Mouse (Mus musculus) liver, embryonic 14.5 days (tissue): ENCODE data around the gene Rtn3. TPM values are rescaled to one million over a fixed set of nuclear protein-coding genes. Genes with fewer than 3 reads are reported as not detected.
"Not testable (repeated sequence)": the region's sequence is repeated elsewhere in the genome, so short reads cannot be mapped to it uniquely, and the experiment has no call there.

Experiments
- ATAC-seq: fragments of 200-750 bp; cut with Nextera tagmentation; 2 replicates; pipeline ENCODE4 v1.8.0; 2017; ENCODE audit warnings: moderate number of reproducible peaks, mild to moderate bottlenecking, moderate library complexity; ENCODE audit not compliant: insufficient read depth
- DNase-seq, 3 experiments: peaks; one replicate each; pipeline ENCODE4 v3.0.0-alpha.2; 2012 to 2013; ENCODE audit warnings: low read depth in 3 of 3, low spot score in 3 of 3
- H3K27ac ChIP-seq: fragments of 300-500 bp; sonication (generic); 2 replicates; pipeline ENCODE4 v1.5.1; 2014; ENCODE audit warnings: moderate library complexity, mild to moderate bottlenecking, control low read depth, inconsistent platforms
- H3K27me3 ChIP-seq: fragments of 300-500 bp; sonication (generic); 2 replicates; pipeline ENCODE4 v1.6.1; 2014; ENCODE audit warnings: mild to moderate bottlenecking, low read length, moderate library complexity; ENCODE audit not compliant: control insufficient read depth, insufficient read depth
- H3K36me3 ChIP-seq: fragments of 300-500 bp; sonication (generic); replicated peaks from 2 replicates; pipeline ENCODE4 v1.6.1; 2014; ENCODE audit warnings: low read depth; ENCODE audit not compliant: control insufficient read depth, insufficient read depth
- H3K4me1 ChIP-seq, 2 experiments: fragments of 200-500 bp in 1 of 2; fragments of 300-500 bp in 1 of 2; sonication (generic) in 1 of 2; replicated peaks; 2 replicates each; pipeline ENCODE4 v1.6.1; 2012 to 2014; ENCODE audit warnings: antibody characterized with exemption in 1 of 2, inconsistent platforms in 1 of 2, low read length in 1 of 2; ENCODE audit not compliant: control insufficient read depth in 2 of 2, insufficient read depth in 2 of 2
- H3K4me2 ChIP-seq: fragments of 300-500 bp; sonication (generic); 2 replicates; pipeline ENCODE4 v1.6.1; 2014; ENCODE audit warnings: low read depth, mild to moderate bottlenecking, control low read depth, moderate library complexity
- H3K4me3 ChIP-seq, 2 experiments: fragments of 200-500 bp in 1 of 2; fragments of 300-500 bp in 1 of 2; sonication (generic) in 1 of 2; 2 replicates each; pipeline ENCODE4 v1.5.1; 2012 to 2014; ENCODE audit warnings: low read depth in 2 of 2, low read length in 2 of 2, mild to moderate bottlenecking in 2 of 2, control low read depth in 1 of 2, inconsistent platforms in 1 of 2, moderate library complexity in 1 of 2; ENCODE audit not compliant: insufficient read depth in 1 of 2
- H3K9ac ChIP-seq: fragments of 300-500 bp; sonication (generic); replicated peaks from 2 replicates; pipeline ENCODE4 v1.6.1; 2014; ENCODE audit warnings: mild to moderate bottlenecking, control low read depth, moderate library complexity
- H3K9me3 ChIP-seq: fragments of 300-500 bp; sonication (generic); 2 replicates; pipeline ENCODE4 v1.6.1; 2016; ENCODE audit warnings: low read length, mixed read lengths; ENCODE audit not compliant: control insufficient read depth
- CTCF ChIP-seq: IDR thresholded peaks from 2 replicates; pipeline ENCODE4 v1.5.1; 2016; ENCODE audit warnings: antibody characterized with exemption, low read depth, control low read depth
- EP300 ChIP-seq: IDR thresholded peaks from 2 replicates; pipeline ENCODE4 v1.6.1; 2016; ENCODE audit warnings: antibody characterized with exemption, low read depth
- WGBS: fragments of 180-500 bp; shearing (Covaris S2); extraction: QIAGEN DNeasy Blood & Tissue Kit; methylation state at CpG from one replicate; pipeline ENCODE4 v1.1.7; 2014; ENCODE audit not compliant: insufficient replicate concordance; 5-methylcytosine and 5-hydroxymethylcytosine counted together
- polyA plus RNA-seq, 2 experiments: library from polyadenylated mRNA; depleted of rRNA in 1 of 2; stranded (reverse) in 1 of 2; unstranded in 1 of 2; fragments of >200 nt; fragmentation: Nextera tagmentation in 1 of 2; extraction: Ambion mirVana in 1 of 2; gene quantifications; 2 replicates each; pipeline versions ENCODE4 v1.2.1 to v1.2.3; 2012 to 2014

Rtn3 gene
- polyA plus RNA-seq, 2 experiments: 45.1 to 52.5 TPM

DNA sequence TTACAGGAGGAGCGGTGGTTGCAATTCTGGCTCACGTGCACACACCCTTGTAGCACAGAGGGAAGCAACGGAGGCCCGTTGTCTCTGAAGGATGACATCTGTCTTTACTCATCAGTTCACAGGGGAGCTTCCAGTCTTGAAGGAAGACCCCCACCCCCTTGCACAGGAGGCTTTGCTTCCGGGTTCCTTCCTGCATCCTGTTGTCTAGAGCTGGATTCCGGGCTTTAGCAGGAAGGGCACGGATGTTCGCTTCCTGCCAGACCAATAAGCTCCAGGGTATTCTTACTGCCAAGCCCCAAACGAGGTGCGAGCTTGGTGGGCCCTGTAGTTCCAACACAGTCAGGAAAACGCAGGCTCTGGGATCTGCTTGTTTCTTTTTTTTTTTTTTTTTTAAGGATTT lies 82.4 kb downstream of the Rtn3 start:
- Histone ChIP-seq H3K9ac (no peak overlapping the region), H3K27me3 (peaks cover 7% of the 10 kb centered on the region)
- no peak for DNase-seq

DNA sequence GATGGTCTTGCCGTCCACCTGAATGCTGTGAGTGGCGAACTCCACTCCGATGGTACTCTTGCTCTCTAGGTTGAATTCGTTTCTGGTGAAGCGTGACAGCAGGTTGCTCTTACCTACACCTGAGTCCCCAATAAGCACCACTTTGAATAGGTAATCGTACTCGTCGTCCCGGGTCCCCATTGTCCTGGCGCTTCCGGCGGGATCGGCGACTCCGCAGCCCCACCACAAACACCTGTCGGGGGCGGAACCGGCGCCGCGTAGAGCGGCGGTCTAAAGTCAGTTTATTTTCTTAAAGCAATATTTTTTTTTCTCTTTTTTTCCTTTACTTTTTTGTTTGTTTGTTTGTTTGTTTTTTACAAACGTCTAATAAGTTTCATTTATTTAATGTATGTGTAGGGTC lies 84.2 kb downstream of the Rtn3 start:
- not testable (repeated sequence) for DNase-seq, H3K9ac ChIP-seq, H3K4me1 ChIP-seq, H3K9me3 ChIP-seq, H3K4me2 ChIP-seq, H3K4me3 ChIP-seq, ATAC-seq, H3K27me3 ChIP-seq, H3K27ac ChIP-seq, H3K36me3 ChIP-seq
- 34% methylated on average over 24 of the region's 24 CpGs for WGBS

More for the DNA sequence above, 82.4 kb downstream of the Rtn3 start:
- 37% methylated on average over 11 of the region's 11 CpGs for WGBS
- H3K4me3 ChIP-seq: no peak overlapping the region
- ATAC-seq: peak; percentile 21; the same call in 1 of the 2 replicates
- TF ChIP-seq EP300: no peak
- no peak for TF ChIP-seq CTCF
- no peak overlapping the region for H3K4me2 ChIP-seq
- no peaks in the 10 kb centered on the region for H3K9me3 ChIP-seq
- H3K4me1 ChIP-seq: no peaks in the 10 kb centered on the region
- no peak overlapping the region for H3K27ac ChIP-seq
- H3K36me3 ChIP-seq: no peaks in the 10 kb centered on the region

DNA sequence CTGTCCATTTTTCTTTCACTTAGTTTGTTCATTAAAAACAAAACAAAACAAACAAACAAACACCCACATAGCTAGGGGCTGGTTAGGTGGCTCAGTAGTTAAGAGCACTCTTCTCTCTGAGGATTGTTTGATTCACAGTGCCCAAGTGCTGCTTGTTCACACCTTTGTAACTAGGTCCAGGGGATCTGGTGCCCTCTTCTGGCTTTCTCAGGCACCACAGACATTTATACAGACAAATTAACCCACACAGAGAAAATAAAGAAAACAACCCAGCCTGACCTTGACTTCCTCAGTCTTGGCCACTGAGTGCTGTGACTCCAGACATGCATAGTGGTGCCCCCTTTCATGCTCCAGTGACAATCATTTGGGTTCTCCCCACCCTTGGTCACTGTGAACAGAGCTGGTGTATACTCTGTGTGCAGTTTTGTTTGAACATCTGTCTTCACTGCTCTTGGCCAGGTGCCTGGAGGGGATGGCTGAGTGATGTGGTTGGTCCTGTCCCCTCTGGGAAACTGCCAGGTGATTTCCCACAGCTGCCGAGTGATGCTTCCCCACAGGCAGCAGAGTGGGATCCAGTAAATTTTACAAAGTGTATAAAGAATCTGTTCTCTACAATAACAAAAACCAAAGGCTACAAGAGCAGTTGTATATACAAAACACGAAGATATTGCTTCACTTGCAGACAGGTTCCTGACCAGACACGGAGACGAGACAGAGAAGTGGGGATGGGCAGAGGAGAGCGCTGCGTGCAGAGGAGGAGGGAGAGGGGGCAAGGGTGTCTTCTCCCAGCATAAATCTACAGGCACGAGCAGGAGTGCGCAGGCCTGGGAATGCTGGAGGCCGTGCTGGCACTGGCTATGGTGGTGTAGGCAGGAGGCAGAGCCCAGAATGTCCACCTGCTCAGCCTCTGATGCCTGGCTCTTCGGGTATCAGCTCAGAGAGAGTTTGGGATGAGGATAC lies 85.9 kb downstream of the Rtn3 start:
- H3K9me3 ChIP-seq, H3K4me1 ChIP-seq, H3K4me2 ChIP-seq, ATAC-seq, H3K4me3 ChIP-seq, H3K27me3 ChIP-seq, H3K27ac ChIP-seq, H3K9ac ChIP-seq, DNase-seq, H3K36me3 ChIP-seq: not testable (repeated sequence)
- TF ChIP-seq CTCF: peak; percentile 52
- 67% methylated on average over 7 of the region's 10 CpGs for WGBS

DNA sequence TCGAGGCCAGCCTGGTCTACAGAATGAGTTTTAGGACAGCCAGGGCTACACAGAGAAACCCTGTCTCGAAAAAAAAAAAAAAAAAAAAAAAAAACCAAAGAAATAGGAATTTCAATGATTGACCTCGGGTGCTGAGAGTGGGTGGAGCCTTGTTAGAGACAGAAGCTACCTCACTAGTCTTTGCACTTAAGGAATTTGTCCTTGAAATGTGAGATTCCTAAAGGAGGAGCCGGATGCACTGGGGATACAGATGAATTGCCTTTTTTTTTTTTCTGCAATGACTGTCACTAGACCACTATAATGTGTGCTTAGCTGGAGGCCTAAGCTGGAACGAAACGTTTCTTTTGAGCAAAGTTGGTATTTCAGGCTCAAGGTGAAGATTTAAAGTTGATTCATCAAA lies 94.6 kb downstream of the Rtn3 start:
- Histone ChIP-seq H3K9ac (no peak overlapping the region), H3K27me3 (no peaks in the 10 kb centered on the region), H3K27ac (no peak overlapping the region), H3K36me3 (no peaks in the 10 kb centered on the region), H3K4me2 (no peak overlapping the region), H3K4me3 (no peak overlapping the region), H3K9me3 (no peaks in the 10 kb centered on the region; the same call in 1 of the 2 replicates), H3K4me1 (peaks cover 1 to 2% of the 10 kb centered on the region in 2 experiments; a peak in 2 of 4 replicates)
- WGBS: 64% methylated on average over 6 of the region's 6 CpGs
- no peak for DNase-seq
- TF ChIP-seq CTCF (no peak), EP300 (no peak)
- ATAC-seq: no peak

DNA sequence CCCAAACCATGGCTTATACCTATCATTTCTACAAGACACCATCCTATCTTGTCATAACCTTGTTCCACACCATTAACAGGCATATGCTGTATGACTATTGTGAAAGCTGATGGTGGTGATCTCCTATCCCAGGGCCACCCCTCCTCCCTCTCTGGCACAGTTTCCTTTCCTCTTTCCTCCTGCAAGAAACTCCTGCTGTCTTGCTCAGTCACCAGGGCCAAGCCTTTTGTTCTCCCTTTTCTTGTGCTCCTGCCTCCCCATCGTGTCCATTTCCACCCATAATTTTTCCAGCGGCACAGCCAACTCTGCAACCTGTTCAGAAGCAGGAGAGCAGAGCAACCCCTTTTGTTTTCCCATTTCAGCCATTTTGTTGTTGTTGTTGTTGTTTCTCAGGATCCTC lies 97.0 kb downstream of the Rtn3 start:
- Histone ChIP-seq H3K4me2 (no peak overlapping the region), H3K27ac (no peak overlapping the region), H3K27me3 (no peaks in the 10 kb centered on the region), H3K9ac (no peak overlapping the region), H3K4me1 (peaks cover 4 to 11% of the 10 kb centered on the region in 2 experiments; a peak in 3 of 4 replicates), H3K4me3 (no peak overlapping the region), H3K9me3 (no peaks in the 10 kb centered on the region; the same call in 1 of the 2 replicates), H3K36me3 (no peaks in the 10 kb centered on the region)
- ATAC-seq (no peak), DNase-seq (no peak)
- 59% methylated on average over 2 of the region's 2 CpGs for WGBS
- TF ChIP-seq CTCF: no peak
- TF ChIP-seq EP300: no peak
